Mouse (Mus musculus) C2C12 (cell line): ENCODE results near the gene Adgb.

Source experiments
- CEBPB ChIP-seq: IDR thresholded peaks from one replicate; pipeline ENCODE4 v1.6.1; 2011; ENCODE audit warnings: low read depth, mild to moderate bottlenecking, control low read depth, moderate library complexity
- CTCF ChIP-seq: IDR thresholded peaks from one replicate; pipeline ENCODE4 v1.5.1; 2011; ENCODE audit not compliant: control insufficient read depth, insufficient read depth, insufficient read length
- USF1 ChIP-seq: IDR thresholded peaks from one replicate; pipeline ENCODE4 v1.6.1; 2011; ENCODE audit warnings: low read depth, mild to moderate bottlenecking, control low read depth, moderate library complexity

DNA sequence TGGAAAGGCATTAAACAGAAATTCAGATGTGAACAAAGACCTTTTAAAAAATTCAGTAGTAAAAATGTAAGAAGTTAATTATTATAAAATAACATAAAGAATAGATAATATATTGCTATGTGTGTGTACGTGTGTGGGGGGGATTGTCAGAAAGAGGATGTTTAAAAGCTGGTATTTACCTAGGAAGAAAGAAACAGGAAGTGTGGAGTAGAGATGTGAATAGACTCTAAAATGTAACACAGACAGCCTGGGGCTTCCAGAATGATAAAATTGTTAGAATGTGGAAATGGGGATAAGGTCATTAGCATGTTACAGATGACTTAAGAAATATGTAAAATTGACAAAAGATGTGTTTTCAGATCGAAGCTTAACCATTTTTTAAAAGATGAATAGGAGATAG is 12.0 kb downstream of the Adgb start:
- TF ChIP-seq CEBPB = no peak
- TF ChIP-seq CTCF = no peak
- no peak for TF ChIP-seq USF1
